Mouse (Mus musculus) stomach, embryonic 14.5 days (tissue): Measurements from ENCODE around the gene Poldip2. TPM values are rescaled to one million over a fixed set of nuclear protein-coding genes. Genes with fewer than 3 reads are reported as not detected.

ENCODE experiments used
- ATAC-seq: fragments of 200-750 bp; cut with Nextera tagmentation; 2 replicates; pipeline ENCODE4 v1.8.0; 2017; ENCODE audit warnings: low read depth, moderate TSS enrichment; ENCODE audit not compliant: insufficient number of reproducible peaks, insufficient read depth, low FRiP score
- H3K27ac ChIP-seq: fragments of 300-500 bp; sonication (generic); 2 replicates; pipeline ENCODE4 v1.5.1; 2014; ENCODE audit warnings: mild to moderate bottlenecking, low read length, moderate library complexity, mixed read lengths
- H3K27me3 ChIP-seq: fragments of 300-500 bp; sonication (generic); 2 replicates; pipeline ENCODE4 v1.6.1; 2014; ENCODE audit warnings: low read length, control low read depth, mixed read lengths; ENCODE audit not compliant: control insufficient read depth, insufficient read depth
- H3K36me3 ChIP-seq: fragments of 300-500 bp; sonication (generic); 2 replicates; pipeline ENCODE4 v1.6.1; 2014; ENCODE audit warnings: mild to moderate bottlenecking, control low read depth, low read length, moderate library complexity, mixed read lengths; ENCODE audit not compliant: control insufficient read depth, insufficient read depth
- H3K4me1 ChIP-seq: fragments of 300-500 bp; sonication (generic); 2 replicates; pipeline ENCODE4 v1.6.1; 2014; ENCODE audit warnings: low read length, control low read depth, mixed read lengths; ENCODE audit not compliant: control insufficient read depth, insufficient read depth
- H3K4me2 ChIP-seq: fragments of 300-500 bp; sonication (generic); replicated peaks from 2 replicates; pipeline ENCODE4 v1.6.1; 2014; ENCODE audit warnings: low read depth, low read length, control low read depth
- H3K4me3 ChIP-seq: fragments of 300-500 bp; sonication (generic); 2 replicates; pipeline ENCODE4 v1.5.1; 2014; ENCODE audit warnings: low read depth, low read length, control low read depth
- H3K9ac ChIP-seq: fragments of 300-500 bp; sonication (generic); replicated peaks from 2 replicates; pipeline ENCODE4 v1.6.1; 2014; ENCODE audit warnings: low read depth, mild to moderate bottlenecking, control low read depth, low read length, moderate library complexity, mixed read lengths
- H3K9me3 ChIP-seq: fragments of 300-500 bp; sonication (generic); 2 replicates; pipeline ENCODE4 v1.6.1; 2016; ENCODE audit warnings: low read depth, low read length, control low read depth; ENCODE audit not compliant: control insufficient read depth
- WGBS: fragments of 180-500 bp; shearing (Covaris S2); extraction: QIAGEN DNeasy Blood & Tissue Kit; methylation state at CpG from one replicate; pipeline ENCODE4 v1.1.7; 2014; 5-methylcytosine and 5-hydroxymethylcytosine counted together
- polyA plus RNA-seq: library from polyadenylated mRNA; unstranded; fragments of >200 nt; fragmentation: Nextera tagmentation; extraction: Ambion mirVana; gene quantifications from 2 replicates; pipeline ENCODE4 v1.2.1, GENCODE M21; 2014

Gene Poldip2
- polyA plus RNA-seq, 1 experiment from 2014 or later, result 131 TPM

GRCm38 (mm10) chr11:78467932-78468331, 44.1 kb upstream of the Poldip2 start:
- peaks cover 15% of the 10 kb centered on the region; the same call in 1 of the 2 replicates for H3K4me1 ChIP-seq
- no peak overlapping the region for H3K9ac ChIP-seq
- H3K4me2 ChIP-seq, result no peak overlapping the region
- no peaks in the 10 kb centered on the region for H3K27me3 ChIP-seq
- no peak for ATAC-seq
- no peaks in the 10 kb centered on the region for H3K9me3 ChIP-seq
- no peaks in the 10 kb centered on the region; the same call in 1 of the 2 replicates for H3K36me3 ChIP-seq
- no peak overlapping the region for H3K27ac ChIP-seq
- WGBS, result 52% methylated on average over 3 of the region's 3 CpGs
- no peak overlapping the region for H3K4me3 ChIP-seq

- no peak overlapping the region for H3K27ac ChIP-seq
- no peaks in the 10 kb centered on the region for H3K27me3 ChIP-seq
- no peak overlapping the region for H3K4me2 ChIP-seq
- H3K9me3 ChIP-seq, result no peaks in the 10 kb centered on the region
- no peak for ATAC-seq
- no peaks in the 10 kb centered on the region; the same call in 1 of the 2 replicates for H3K36me3 ChIP-seq
- H3K4me1 ChIP-seq, result peaks cover 3% of the 10 kb centered on the region; the same call in 1 of the 2 replicates
- H3K4me3 ChIP-seq, result no peak overlapping the region
- WGBS, result 91% methylated on average over 10 of the region's 10 CpGs
- H3K9ac ChIP-seq, result no peak overlapping the region
Measured at GRCm38 (mm10) chr11:78471326-78472103, 40.5 kb upstream of the Poldip2 start.

- Histone ChIP-seq H3K27me3 (no peaks in the 10 kb centered on the region), H3K9ac (no peak overlapping the region), H3K4me2 (no peak overlapping the region), H3K27ac (no peak overlapping the region), H3K4me1 (no peaks in the 10 kb centered on the region), H3K9me3 (no peaks in the 10 kb centered on the region), H3K4me3 (no peak overlapping the region), H3K36me3 (no peaks in the 10 kb centered on the region; the same call in 1 of the 2 replicates)
- ATAC-seq, result no peak
- WGBS, result 81% methylated on average over 3 of the region's 3 CpGs
Measured at GRCm38 (mm10) chr11:78475289-78475688, 36.7 kb upstream of the Poldip2 start.

GRCm38 (mm10) chr11:78483639-78484038, 28.4 kb upstream of the Poldip2 start:
- Histone ChIP-seq H3K4me3 (no peak overlapping the region), H3K9ac (no peak overlapping the region), H3K27ac (no peak overlapping the region), H3K36me3 (no peaks in the 10 kb centered on the region), H3K4me1 (no peaks in the 10 kb centered on the region), H3K4me2 (no peak overlapping the region), H3K9me3 (no peaks in the 10 kb centered on the region), H3K27me3 (peaks cover 20% of the 10 kb centered on the region)
- 53% methylated on average over 7 of the region's 7 CpGs for WGBS
- no peak for ATAC-seq

- Histone ChIP-seq H3K36me3 (no peaks in the 10 kb centered on the region), H3K9ac (no peak overlapping the region), H3K27ac (no peak overlapping the region), H3K4me3 (no peak overlapping the region), H3K4me1 (no peaks in the 10 kb centered on the region), H3K4me2 (no peak overlapping the region), H3K9me3 (no peaks in the 10 kb centered on the region), H3K27me3 (peaks cover 45% of the 10 kb centered on the region)
- WGBS, result 3% methylated on average over 8 of the region's 8 CpGs
- ATAC-seq, result no peak
Measured at GRCm38 (mm10) chr11:78488168-78488567, 23.8 kb upstream of the Poldip2 start.

GRCm38 (mm10) chr11:78490781-78491241, 21.2 kb upstream of the Poldip2 start:
- no peak overlapping the region for H3K27ac ChIP-seq
- peaks cover 48% of the 10 kb centered on the region for H3K27me3 ChIP-seq
- H3K36me3 ChIP-seq, result no peaks in the 10 kb centered on the region
- H3K9ac ChIP-seq, result no peak overlapping the region
- no peak for ATAC-seq
- peak overlapping the region; percentile 19 for H3K4me3 ChIP-seq
- WGBS, result 9% methylated on average over 48 of the region's 48 CpGs
- H3K4me1 ChIP-seq, result no peaks in the 10 kb centered on the region
- peak overlapping the region; percentile 35 for H3K4me2 ChIP-seq
- H3K9me3 ChIP-seq, result no peaks in the 10 kb centered on the region

- 5% methylated on average over 6 of the region's 6 CpGs for WGBS
- H3K27me3 ChIP-seq, result peaks cover 23% of the 10 kb centered on the region
- ATAC-seq, result no peak
Measured at GRCm38 (mm10) chr11:78495904-78496303, 16.1 kb upstream of the Poldip2 start.

GRCm38 (mm10) chr11:78497071-78497541, 14.9 kb upstream of the Poldip2 start:
- Histone ChIP-seq H3K27ac (no peak overlapping the region), H3K4me3 (peak overlapping the region; percentile 50), H3K9me3 (no peaks in the 10 kb centered on the region), H3K4me1 (no peaks in the 10 kb centered on the region), H3K36me3 (no peaks in the 10 kb centered on the region), H3K9ac (peak overlapping the region; percentile 36; the same call in 1 of the 2 replicates), H3K27me3 (peaks cover 13% of the 10 kb centered on the region), H3K4me2 (peak overlapping the region; percentile 96)
- peak; percentile 4 for ATAC-seq
- WGBS, result under 1% methylated on average over 43 of the region's 44 CpGs

More at GRCm38 (mm10) chr11:78495904-78496303, 16.1 kb upstream of the Poldip2 start:
- no peak overlapping the region for H3K9ac ChIP-seq
- no peaks in the 10 kb centered on the region for H3K9me3 ChIP-seq
- H3K27ac ChIP-seq, result no peak overlapping the region
- H3K4me3 ChIP-seq, result no peak overlapping the region
- no peaks in the 10 kb centered on the region for H3K4me1 ChIP-seq
- H3K36me3 ChIP-seq, result no peaks in the 10 kb centered on the region
- no peak overlapping the region for H3K4me2 ChIP-seq
